Mouse (Mus musculus) MEL (cell line): ENCODE measurements at regions not wholly inside any gene's neighbourhood (a gene's known extent, or its start where the extent isn't known, plus 50 kb on each side); places are given as distances from the start of the nearest gene placed in this dataset.
"Not testable (repeated sequence)": the region's sequence is repeated elsewhere in the genome, so short reads cannot be mapped to it uniquely, and the experiment has no call there.

ENCODE experiments used
- DNase-seq: peaks from one replicate; pipeline ENCODE4 v3.0.0; 2011; ENCODE audit warnings: low read depth, low spot score
- H3K27ac ChIP-seq: 2 replicates; pipeline ENCODE4 v1.5.1; 2012; ENCODE audit warnings: low read depth, mild to moderate bottlenecking, control low read depth, low read length, moderate library complexity; ENCODE audit not compliant: control insufficient read depth
- H3K27me3 ChIP-seq, 2 experiments: fragments of 150-350 bp in 1 of 2; sonication (generic) in 1 of 2; 2 replicates each; pipeline ENCODE4 v1.6.1; 2012; ENCODE audit warnings: low read length in 2 of 2, mild to moderate bottlenecking in 2 of 2, improper control_type of control experiment in 1 of 2, moderate library complexity in 1 of 2; ENCODE audit not compliant: insufficient read depth in 2 of 2, control insufficient read depth in 1 of 2
- H3K36me3 ChIP-seq, 2 experiments: 2 replicates each; pipeline ENCODE4 v1.6.1; 2012 to 2014; ENCODE audit warnings: low read length in 2 of 2, improper control_type of control experiment in 1 of 2, inconsistent platforms in 1 of 2, mild to moderate bottlenecking in 1 of 2; ENCODE audit not compliant: insufficient read depth in 2 of 2, control insufficient read depth in 1 of 2
- H3K4me1 ChIP-seq, 2 experiments: fragments of 150-350 bp in 1 of 2; sonication (generic) in 1 of 2; 2 replicates each; pipeline ENCODE4 v1.6.1; 2012; ENCODE audit warnings: low read length in 2 of 2, improper control_type of control experiment in 1 of 2, mild to moderate bottlenecking in 1 of 2; ENCODE audit not compliant: insufficient read depth in 2 of 2, control insufficient read depth in 1 of 2
- H3K4me3 ChIP-seq, 2 experiments: fragments of 150-350 bp in 1 of 2; sonication (generic) in 1 of 2; 2 replicates each; pipeline ENCODE4 v1.5.1; 2012; ENCODE audit warnings: low read depth in 2 of 2, low read length in 2 of 2, mild to moderate bottlenecking in 2 of 2, moderate library complexity in 2 of 2, control low read depth in 1 of 2, improper control_type of control experiment in 1 of 2; ENCODE audit not compliant: control insufficient read depth in 1 of 2, insufficient read depth in 1 of 2
- H3K79me2 ChIP-seq: 2 replicates; pipeline ENCODE4 v1.6.1; 2012; ENCODE audit warnings: mild to moderate bottlenecking, low read length, moderate library complexity; ENCODE audit not compliant: control insufficient read depth, poor library complexity, insufficient read depth
- H3K9ac ChIP-seq: 2 replicates; pipeline ENCODE4 v1.6.1; 2012; ENCODE audit warnings: low read depth, mild to moderate bottlenecking, control low read depth, low read length, moderate library complexity; ENCODE audit not compliant: control insufficient read depth, poor library complexity, severe bottlenecking
- H3K9me3 ChIP-seq: fragments of 150-350 bp; sonication (generic); replicated peaks from 2 replicates; pipeline ENCODE4 v1.6.1; 2012; ENCODE audit warnings: mild to moderate bottlenecking, low read length, improper control_type of control experiment, moderate library complexity; ENCODE audit not compliant: insufficient read depth
- CHD2 ChIP-seq: IDR thresholded peaks from 2 replicates; pipeline ENCODE4 v1.6.1; 2011; ENCODE audit warnings: low read length, improper control_type of control experiment
- CTCF ChIP-seq, 3 experiments: IDR thresholded peaks in 2 of 3; conservative IDR thresholded peaks in 1 of 3; 2 replicates each; pipeline ENCODE4 v1.5.1; 2011 to 2012; ENCODE audit warnings: low read length in 3 of 3, low read depth in 2 of 3, mild to moderate bottlenecking in 2 of 3, improper control_type of control experiment in 1 of 3, inconsistent platforms in 1 of 3, mixed read lengths in 1 of 3, moderate library complexity in 1 of 3; ENCODE audit not compliant: control insufficient read depth in 1 of 3, insufficient read depth in 1 of 3, poor library complexity in 1 of 3, severe bottlenecking in 1 of 3
- EP300 ChIP-seq, 2 experiments: IDR thresholded peaks; 2 replicates each; pipeline ENCODE4 v1.6.1; 2011; ENCODE audit warnings: improper control_type of control experiment in 2 of 2, low read length in 2 of 2, low read depth in 1 of 2, mild to moderate bottlenecking in 1 of 2
- ETS1 ChIP-seq: IDR thresholded peaks from 2 replicates; pipeline ENCODE4 v1.6.1; 2012; ENCODE audit warnings: low read depth, mild to moderate bottlenecking, inconsistent platforms, low read length, improper control_type of control experiment, moderate library complexity
- GATA1 ChIP-seq: IDR thresholded peaks from 2 replicates; pipeline ENCODE4 v1.6.1; 2011; ENCODE audit warnings: low read depth, low read length, improper control_type of control experiment
- HCFC1 ChIP-seq: IDR thresholded peaks from 2 replicates; pipeline ENCODE4 v1.6.1; 2012; ENCODE audit warnings: low read depth, mild to moderate bottlenecking, inconsistent platforms, low read length, improper control_type of control experiment, moderate library complexity
- MAFK ChIP-seq: IDR thresholded peaks from 2 replicates; pipeline ENCODE4 v1.6.1; 2011; ENCODE audit warnings: low read depth, mild to moderate bottlenecking, low read length, improper control_type of control experiment, borderline replicate concordance
- MXI1 ChIP-seq: IDR thresholded peaks from 2 replicates; pipeline ENCODE4 v1.6.1; 2011; ENCODE audit warnings: mild to moderate bottlenecking, low read depth, low read length, improper control_type of control experiment
- MYB ChIP-seq: IDR thresholded peaks from 2 replicates; pipeline ENCODE4 v1.6.1; 2011; ENCODE audit warnings: mild to moderate bottlenecking, low read depth, low read length, improper control_type of control experiment
- NELFE ChIP-seq: IDR thresholded peaks from 2 replicates; pipeline ENCODE4 v1.6.1; 2011; ENCODE audit warnings: low read depth, low read length, improper control_type of control experiment
- POLR2A ChIP-seq, 2 experiments: IDR thresholded peaks; 2 replicates each; pipeline ENCODE4 v1.6.1; 2011 to 2012; ENCODE audit warnings: low read length in 2 of 2, mild to moderate bottlenecking in 2 of 2, control low read depth in 1 of 2, improper control_type of control experiment in 1 of 2, low read depth in 1 of 2, moderate library complexity in 1 of 2; ENCODE audit not compliant: control insufficient read depth in 1 of 2, insufficient read depth in 1 of 2, poor library complexity in 1 of 2
- POLR2AphosphoS5 ChIP-seq: IDR thresholded peaks from 2 replicates; pipeline ENCODE4 v1.6.1; 2012; ENCODE audit warnings: low read depth, borderline replicate concordance, mild to moderate bottlenecking, inconsistent platforms, low read length, moderate library complexity, mixed read lengths
- RAD21 ChIP-seq: IDR thresholded peaks from 2 replicates; pipeline ENCODE4 v1.6.1; 2011; ENCODE audit warnings: mild to moderate bottlenecking, low read depth, low read length, improper control_type of control experiment
- SMC3 ChIP-seq: IDR thresholded peaks from 2 replicates; pipeline ENCODE4 v1.6.1; 2011; ENCODE audit warnings: low read depth, low read length, improper control_type of control experiment
- TCF12 ChIP-seq: IDR thresholded peaks from 2 replicates; pipeline ENCODE4 v1.6.1; 2014; ENCODE audit warnings: low read depth, mild to moderate bottlenecking, inconsistent platforms, low read length, improper control_type of control experiment, moderate library complexity
- USF1 ChIP-seq: IDR thresholded peaks from 2 replicates; pipeline ENCODE4 v1.6.1; 2014; ENCODE audit warnings: low read depth, mild to moderate bottlenecking, inconsistent platforms, low read length, improper control_type of control experiment, moderate library complexity
- USF2 ChIP-seq, 2 experiments: IDR thresholded peaks; 2 replicates each; pipeline ENCODE4 v1.6.1; 2011 to 2012; ENCODE audit warnings: improper control_type of control experiment in 2 of 2, low read length in 2 of 2, borderline replicate concordance in 1 of 2, inconsistent platforms in 1 of 2, low read depth in 1 of 2, mild to moderate bottlenecking in 1 of 2; ENCODE audit not compliant: insufficient read depth in 1 of 2
- ZC3H11A ChIP-seq: IDR thresholded peaks from 2 replicates; pipeline ENCODE4 v1.6.1; 2012; ENCODE audit warnings: low read depth, mild to moderate bottlenecking, inconsistent platforms, low read length, improper control_type of control experiment
- ZKSCAN1 ChIP-seq: IDR thresholded peaks from 2 replicates; pipeline ENCODE4 v1.6.1; 2012; ENCODE audit warnings: low read depth, mild to moderate bottlenecking, inconsistent platforms, low read length, improper control_type of control experiment, moderate library complexity
- ZMIZ1 ChIP-seq: IDR thresholded peaks from 2 replicates; pipeline ENCODE4 v1.6.1; 2012; ENCODE audit warnings: low read depth, mild to moderate bottlenecking, inconsistent platforms, low read length, improper control_type of control experiment, moderate library complexity
- ZNF384 ChIP-seq: IDR thresholded peaks from 2 replicates; pipeline ENCODE4 v1.6.1; 2012; ENCODE audit warnings: low read depth, mild to moderate bottlenecking, inconsistent platforms, low read length, improper control_type of control experiment

DNA sequence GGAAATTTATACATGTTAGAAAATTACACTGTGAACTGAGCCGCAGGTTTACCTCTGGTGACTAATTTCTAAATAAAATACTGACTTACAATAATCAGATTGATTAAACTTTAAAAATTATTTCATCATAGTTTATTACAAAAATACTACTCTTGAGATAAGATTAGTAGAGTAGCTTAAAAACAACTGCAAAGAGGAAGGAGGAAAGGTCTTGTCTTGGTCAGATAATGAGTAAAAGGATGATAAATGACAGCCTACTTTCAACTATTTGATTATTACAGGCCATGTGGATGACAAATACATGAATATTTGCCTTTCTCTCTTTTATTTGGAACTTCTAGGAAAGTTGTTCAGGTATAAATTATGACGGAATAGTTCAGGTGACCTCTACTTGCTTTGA, 594.6 kb downstream of the Kcnt2 start (continued):
- TF ChIP-seq HCFC1: no peak
- peak; percentile 81 to 84 for TF ChIP-seq EP300 (IDR thresholded peaks at IDR 0.05; ENCODE audit: low read depth in 1 of 2, low read length in 2 of 2)
- TF ChIP-seq MYB: no peak
- no peak for TF ChIP-seq ZKSCAN1
- TF ChIP-seq ZMIZ1: no peak
- TF ChIP-seq MXI1: peak; percentile 42; the same call in 1 of the 2 replicates
- no peak for TF ChIP-seq ZC3H11A
- no peak for TF ChIP-seq NELFE
- TF ChIP-seq USF1: no peak
- TF ChIP-seq ZNF384: no peak
- peak; percentile 84 for TF ChIP-seq TCF12
- no peak for TF ChIP-seq USF2 (IDR thresholded peaks at IDR 0.05; ENCODE audit: borderline replicate concordance in 1 of 2, insufficient read depth in 1 of 2, low read depth in 1 of 2, low read length in 2 of 2)
- peak; percentile 68 for TF ChIP-seq ETS1
- TF ChIP-seq POLR2A (IDR thresholded peaks at IDR 0.05; ENCODE audit: control insufficient read depth in 1 of 2, insufficient read depth in 1 of 2, low read depth in 1 of 2, low read length in 2 of 2, poor library complexity in 1 of 2): no peak
- TF ChIP-seq CHD2: no peak
- TF ChIP-seq POLR2AphosphoS5: no peak
- TF ChIP-seq, all 39 proteins: peak for 9

DNA sequence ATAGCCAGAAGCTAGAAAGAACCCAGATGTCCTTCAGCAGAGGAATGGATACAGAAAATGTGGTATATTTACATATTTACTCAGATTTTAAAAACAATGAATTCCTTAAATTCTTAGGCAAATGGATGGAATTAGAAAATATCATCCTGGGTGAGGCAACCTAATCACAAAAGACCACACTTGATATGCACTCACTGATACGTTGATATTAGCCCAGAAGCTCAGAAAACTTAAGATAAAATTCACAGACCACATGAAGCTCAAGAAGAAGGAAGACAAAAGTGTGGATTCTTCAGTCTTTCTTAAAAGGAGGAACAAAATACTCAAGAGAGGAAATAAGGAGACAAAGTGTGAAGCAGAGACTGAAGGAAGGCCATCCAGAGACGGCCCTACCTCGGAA, 602.1 kb downstream of the Kcnt2 start:
- not testable (repeated sequence) for H3K4me1 ChIP-seq, H3K4me3 ChIP-seq, H3K79me2 ChIP-seq, H3K36me3 ChIP-seq, H3K9ac ChIP-seq, H3K27ac ChIP-seq, H3K27me3 ChIP-seq, H3K9me3 ChIP-seq
- peak; percentile 16 for DNase-seq
- peak; percentile 73 for TF ChIP-seq GATA1
- TF ChIP-seq TCF12: peak; percentile 70
- TF ChIP-seq EP300 (IDR thresholded peaks at IDR 0.05; ENCODE audit: low read depth in 1 of 2, low read length in 2 of 2): peak; percentile 47 to 66; a peak in 3 of 4 replicates
- TF ChIP-seq, all 39 proteins: peak for 3; not testable (repeated sequence) for 36

DNA sequence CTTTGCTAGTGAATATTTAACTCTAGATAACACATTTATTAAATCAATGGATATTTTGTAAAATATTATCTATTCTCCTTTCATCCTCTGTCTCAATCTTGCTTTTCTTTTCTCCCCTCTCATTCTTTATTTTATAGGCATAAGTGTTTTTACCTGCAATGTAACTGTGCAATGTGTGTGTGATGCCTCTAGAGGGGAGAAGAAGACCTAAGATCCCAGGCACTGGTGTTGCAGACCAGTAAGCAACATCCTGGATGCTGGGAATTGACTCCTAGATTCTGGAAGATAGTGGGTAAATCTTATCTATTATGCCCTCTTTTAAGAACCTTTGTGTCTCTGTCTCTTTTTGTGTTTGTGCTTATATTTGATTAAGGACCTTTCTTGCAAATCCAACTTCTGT, 605.6 kb downstream of the Kcnt2 start:
- Histone ChIP-seq H3K4me3 (no peak overlapping the region), H3K9ac (no peak overlapping the region), H3K27ac (no peak overlapping the region), H3K27me3 (no peaks in the 10 kb centered on the region), H3K4me1 (peaks cover 0 to 4% of the 10 kb centered on the region in 2 experiments; a peak in 1 of 4 replicates), H3K36me3 (peaks cover 0 to 6% of the 10 kb centered on the region in 2 experiments; a peak in 2 of 4 replicates), H3K9me3 (no peaks in the 10 kb centered on the region), H3K79me2 (no peaks in the 10 kb centered on the region)
- TF ChIP-seq CTCF (IDR thresholded peaks at IDR 0.05 in 2 of 3, conservative IDR thresholded peaks at IDR 0.05 in 1 of 3; ENCODE audit: control insufficient read depth in 1 of 3, insufficient read depth in 1 of 3, low read depth in 2 of 3, low read length in 3 of 3, poor library complexity in 1 of 3, severe bottlenecking in 1 of 3): peak in 1 of 3 experiments; percentile 41; a peak in 2 of 6 replicates
- TF ChIP-seq MAFK: no peak
- TF ChIP-seq GATA1: no peak
- TF ChIP-seq RAD21: peak; percentile 50
- TF ChIP-seq SMC3: peak; percentile 44; the same call in 1 of the 2 replicates
- peak; percentile 10 for DNase-seq
